Mouse (Mus musculus) liver, adult (tissue): ENCODE data around the gene Mau2.

Source experiments
- GATA4 ChIP-seq: IDR thresholded peaks from 2 replicates; pipeline ENCODE4 v1.6.1; 2014; ENCODE audit warnings: mild to moderate bottlenecking, low read length; ENCODE audit not compliant: insufficient replicate concordance

The Mau2 gene

DNA sequence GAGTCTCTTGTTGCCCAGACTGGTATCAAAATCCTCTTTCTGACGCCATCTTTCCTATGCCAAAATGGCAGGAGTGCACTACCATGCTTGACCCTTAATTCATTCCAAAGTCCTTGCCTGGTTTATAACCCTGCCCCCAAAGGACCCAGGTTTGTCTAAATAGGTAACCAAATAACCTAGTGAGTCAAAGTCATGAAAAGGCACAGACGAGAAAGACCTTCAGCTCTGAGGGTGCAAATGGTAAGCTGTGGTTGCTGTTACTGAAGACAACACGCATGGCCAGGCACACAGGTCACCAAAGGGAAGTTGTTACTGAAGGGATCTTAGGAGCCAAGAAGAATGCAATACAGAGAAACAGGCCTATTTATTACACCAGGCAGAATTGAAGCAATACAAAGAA lies 43.8 kb downstream of the Mau2 start:
- no peak for TF ChIP-seq GATA4

DNA sequence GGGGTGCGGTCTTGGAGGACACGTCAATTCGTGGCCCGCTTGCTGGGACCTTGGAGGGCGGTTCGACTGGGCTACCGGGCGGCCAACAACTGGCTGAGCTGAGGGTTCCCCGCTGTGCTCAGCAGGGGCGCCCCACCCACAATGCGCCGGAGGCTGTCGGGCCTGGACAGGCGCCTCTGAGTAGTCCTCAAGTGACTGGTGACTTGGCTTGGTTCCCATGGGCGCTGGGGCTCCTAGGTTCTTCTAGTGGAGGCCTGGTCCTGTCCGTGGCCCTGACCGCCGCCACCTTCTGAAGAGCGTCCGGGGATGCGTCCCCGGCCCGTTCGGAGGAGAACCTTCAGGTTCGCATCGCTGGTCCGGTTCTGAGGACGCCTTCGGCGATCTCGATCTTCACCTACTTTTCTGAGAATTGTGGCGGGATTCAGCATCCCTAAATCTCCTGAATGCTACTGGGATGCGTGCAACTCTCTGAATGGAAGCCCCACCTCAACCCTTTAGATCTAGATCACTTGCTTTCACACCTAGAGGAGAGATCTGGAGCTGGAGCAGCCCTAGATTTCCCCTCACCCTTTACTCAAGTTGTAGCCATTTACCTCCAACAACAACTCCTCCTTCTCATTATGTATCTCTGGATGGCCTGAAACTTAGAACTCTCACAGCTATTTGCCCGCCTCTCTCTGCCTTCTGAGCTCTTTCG lies 45.8 kb downstream of the Mau2 start:
- peak; percentile 1; the same call in 1 of the 2 replicates for TF ChIP-seq GATA4

DNA sequence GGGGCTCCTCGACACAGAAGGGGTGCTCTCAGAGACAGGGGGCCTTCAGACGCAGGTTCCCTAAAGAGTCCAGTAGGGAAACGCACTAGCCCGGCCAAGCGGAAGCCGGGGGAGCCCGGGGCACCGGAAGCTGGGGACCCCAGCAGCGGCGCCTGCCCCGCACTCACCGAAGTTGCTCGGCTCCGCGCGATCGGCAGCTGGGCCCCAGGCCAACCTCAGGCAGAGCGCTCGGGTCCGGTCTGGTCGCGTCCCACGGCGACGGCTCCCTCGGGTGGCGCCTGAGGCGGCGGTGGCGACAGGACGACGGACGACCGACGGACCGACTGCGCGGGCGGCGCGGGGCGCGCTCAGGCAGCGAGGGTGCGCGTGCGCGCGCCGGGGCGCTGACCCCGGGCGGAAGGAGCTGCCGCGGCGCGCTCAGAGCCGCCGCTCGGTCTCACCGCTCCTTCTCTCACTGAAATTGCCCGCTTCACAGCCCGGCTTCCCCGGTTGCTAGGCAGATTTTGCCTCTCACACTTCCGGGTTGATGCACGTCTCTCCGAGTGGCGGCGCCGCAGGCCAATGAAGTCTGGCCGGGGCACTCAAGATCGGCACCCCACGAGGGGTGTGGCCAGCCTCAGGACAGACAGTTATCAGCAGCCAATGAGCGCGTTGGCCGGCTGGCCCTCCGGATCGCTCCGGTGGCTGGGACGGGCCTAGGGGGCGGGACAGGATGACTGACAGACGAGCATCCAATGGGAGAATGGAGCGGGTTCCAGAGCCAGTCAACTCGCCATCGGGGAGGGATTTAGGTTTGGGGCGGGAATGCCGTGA lies 46.6 kb downstream of the Mau2 start, which contains the start of gene Gatad2a:
Gene Gatad2a, minus strand, starts transcription at position 609 of the 813 bp plus-strand sequence.
- TF ChIP-seq GATA4: peak; percentile 46; the same call in 1 of the 2 replicates

DNA sequence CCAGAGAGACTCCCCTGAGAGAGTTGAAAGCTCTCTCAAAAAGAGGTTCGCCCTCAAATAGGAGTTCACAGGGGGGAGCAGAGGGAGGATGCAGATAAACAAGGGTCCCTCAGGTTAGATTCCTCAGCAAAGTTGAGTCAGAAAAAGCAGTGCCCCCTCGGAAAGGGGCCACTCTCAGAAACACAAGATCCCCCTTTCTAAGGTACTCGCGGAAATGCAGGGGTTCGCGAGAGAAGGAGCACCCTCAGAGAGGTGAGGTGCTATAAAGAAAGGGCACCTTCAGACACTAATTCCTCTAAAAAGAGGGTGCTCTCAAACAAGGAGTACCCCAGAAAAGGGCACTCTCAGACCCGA lies 47.1 kb downstream of the Mau2 start:
- no peak for TF ChIP-seq GATA4

DNA sequence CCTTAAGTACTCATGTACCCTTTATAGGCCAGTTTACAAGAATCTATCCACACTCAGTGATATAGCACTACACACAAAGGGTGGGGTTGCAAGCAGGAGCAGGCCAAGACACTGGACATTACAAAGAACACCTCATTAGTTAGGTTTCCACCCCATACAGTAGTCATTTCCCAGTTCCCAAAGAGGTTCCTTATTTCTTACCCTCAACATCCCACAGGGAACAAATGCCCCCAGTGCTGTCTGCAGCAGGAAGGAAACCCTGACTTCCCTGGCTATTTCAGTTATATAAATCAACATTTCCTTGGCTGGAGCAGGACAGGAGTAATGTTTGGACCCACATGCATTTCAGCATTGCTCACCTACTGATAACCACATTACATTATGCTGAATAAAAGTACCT lies 54.8 kb downstream of the Mau2 start:
- no peak for TF ChIP-seq GATA4

DNA sequence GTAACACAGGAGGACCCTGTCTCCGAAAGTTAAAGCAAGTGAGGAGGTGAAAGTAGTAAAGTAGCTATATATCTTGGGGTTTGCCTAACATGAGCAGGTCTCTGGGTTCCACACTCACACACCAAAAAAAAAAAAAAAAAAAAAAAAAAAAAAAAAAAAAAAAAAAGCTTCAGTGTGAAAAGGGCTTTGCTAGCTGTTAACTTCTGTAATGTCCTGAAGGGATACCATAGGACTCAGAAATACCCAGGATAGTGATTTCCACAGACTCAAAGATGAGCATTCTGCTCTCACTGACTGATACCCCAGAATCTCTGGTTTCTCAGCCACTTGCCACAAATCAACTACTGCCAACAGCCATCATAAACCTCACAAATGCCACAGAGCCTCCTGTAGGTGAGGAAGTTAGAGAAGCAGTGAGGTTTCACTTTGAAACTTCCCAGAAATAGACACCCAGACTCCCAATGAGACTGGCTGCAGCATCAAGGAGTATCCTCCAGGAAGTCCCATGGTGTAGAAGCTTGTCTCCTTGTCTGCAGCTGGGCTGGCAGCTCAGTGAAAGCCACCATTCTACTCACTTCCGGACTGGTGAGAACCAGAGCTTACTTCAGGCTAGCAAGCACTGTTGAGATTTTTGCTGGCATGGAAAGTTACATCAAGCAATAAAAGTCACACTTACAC lies 57.5 kb downstream of the Mau2 start:
- no peak for TF ChIP-seq GATA4

DNA sequence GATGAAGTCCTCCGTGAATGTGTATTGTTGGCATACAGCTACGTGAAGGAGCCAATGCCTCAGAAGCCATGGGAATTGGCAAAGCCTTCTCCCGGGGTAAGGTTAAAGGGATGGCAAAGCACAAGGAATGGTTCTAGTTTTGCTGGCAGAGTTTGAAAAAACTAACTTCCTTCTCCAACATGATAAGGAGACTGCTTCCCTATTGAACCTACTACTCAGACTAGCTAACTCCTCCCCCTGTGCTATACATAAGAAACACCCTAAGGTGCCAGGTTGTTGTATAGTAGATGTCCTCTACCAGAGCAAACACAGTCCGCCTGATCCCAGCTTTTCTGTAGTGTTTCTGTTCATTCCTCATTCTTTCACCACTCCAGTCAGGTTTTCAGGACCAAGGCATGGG lies 64.1 kb downstream of the Mau2 start:
- no peak for TF ChIP-seq GATA4

DNA sequence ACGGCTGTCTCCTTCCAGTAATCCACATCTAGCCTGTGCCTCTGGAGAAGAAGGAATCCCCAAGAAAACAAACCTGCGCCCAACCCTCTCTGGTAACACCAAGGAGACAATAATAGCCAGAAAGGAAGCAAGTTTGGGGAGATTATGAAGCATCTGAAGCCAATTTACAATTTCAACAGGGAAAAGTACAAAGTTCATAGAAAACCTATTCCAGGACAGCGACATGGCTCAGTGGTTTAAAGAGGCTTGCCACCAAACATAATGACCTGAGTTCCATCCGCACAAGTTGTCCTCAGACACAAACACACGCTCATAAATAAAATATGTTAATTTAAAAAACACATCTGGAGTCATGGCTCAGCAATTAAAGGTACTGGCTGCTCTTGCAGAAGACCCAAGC lies 67.7 kb downstream of the Mau2 start:
- TF ChIP-seq GATA4: no peak

DNA sequence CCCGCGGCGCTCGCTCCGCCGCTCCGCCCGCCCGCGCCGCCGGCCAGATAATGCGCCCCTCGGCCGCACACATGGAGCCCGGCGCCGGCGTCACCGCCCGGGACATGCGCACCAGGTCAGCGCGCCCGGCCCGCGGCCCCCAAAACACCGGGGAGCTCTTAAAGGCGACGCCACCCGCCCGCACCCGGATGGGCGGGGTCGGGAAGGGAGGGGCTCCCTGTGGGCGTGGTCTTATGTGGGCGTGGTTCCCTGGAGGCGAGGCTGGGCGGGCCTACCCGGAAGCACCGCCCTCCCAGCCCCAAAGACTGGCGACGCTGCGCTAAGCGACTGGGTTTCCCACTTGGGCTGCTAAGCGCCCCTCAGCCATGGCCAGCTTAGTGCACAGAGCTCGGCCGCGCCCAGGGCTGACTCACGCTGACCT lies 68.3 kb downstream of the Mau2 start:
- TF ChIP-seq GATA4: no peak; the same call in 1 of the 2 replicates

DNA sequence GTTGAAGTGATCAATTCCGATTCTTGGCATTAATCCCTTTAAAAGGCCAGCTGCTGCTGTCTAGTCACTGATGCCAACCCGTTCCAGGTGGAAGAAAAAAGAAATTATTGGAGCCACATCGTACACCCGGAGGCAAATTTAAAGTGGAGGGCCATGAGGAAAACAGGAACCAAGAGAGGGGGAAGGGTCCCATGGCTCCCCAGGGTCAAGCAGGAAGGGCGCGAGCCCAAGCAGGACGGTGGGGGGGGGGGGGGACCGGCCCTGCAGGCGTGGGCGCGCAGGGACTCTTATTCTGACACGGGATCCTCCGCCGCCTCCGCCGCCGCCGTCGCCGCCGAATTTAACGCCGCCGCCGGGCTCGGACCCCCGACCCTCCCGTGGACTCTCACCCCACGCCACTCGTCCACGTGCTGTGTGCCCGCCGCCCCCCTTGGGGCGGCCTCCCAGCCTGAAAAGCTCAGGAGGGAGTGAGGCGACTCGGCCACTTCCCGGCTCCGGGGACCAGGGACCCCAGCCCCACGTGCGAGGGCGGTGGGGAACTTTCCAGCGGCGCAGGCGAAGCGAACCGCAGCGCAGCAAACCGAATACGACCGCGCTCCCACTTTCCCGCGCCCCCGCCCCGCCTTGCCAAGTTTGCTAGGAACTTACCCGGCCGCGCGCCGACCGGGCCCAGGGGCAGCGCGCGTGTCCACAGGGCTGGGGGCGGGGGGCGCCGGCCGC lies 68.9 kb downstream of the Mau2 start:
- TF ChIP-seq GATA4: no peak

DNA sequence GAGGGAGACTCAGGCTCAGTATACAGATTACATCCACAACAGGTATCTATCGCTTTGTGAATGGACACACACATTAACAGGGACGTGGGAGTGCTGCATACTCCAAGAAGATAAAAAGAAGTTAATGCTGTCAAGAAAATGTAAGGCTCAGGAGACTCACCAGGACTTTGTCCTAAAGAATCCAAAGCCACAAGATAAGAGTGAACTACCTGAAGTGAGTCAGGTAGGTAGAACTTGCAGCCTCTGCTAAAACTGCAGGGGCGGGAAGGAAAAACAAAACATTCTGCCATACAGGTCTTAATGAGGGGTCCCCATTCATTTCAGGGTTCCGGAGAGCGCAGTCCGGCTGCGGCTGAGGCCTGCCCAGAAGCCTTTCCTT lies 69.5 kb downstream of the Mau2 start:
- TF ChIP-seq GATA4: no peak

DNA sequence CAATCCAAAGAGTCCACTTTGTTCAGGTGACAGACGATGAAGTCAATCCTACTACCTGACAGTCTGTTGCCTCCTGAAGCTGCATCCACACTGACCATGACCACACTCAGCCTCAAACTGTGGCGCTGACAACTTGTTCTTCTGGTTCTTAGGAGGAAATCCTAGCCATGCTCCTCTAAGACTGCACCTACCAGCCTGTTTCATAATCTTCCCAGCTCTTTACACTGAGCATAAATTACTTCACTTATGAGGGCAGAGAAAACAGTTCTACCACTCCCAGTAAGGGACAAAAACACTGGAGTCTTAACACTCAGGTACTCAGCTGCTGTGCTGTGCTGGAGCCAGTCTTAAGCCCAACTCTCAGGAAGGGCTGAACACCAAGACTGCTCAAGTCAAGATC lies 71.7 kb downstream of the Mau2 start:
- no peak for TF ChIP-seq GATA4

DNA sequence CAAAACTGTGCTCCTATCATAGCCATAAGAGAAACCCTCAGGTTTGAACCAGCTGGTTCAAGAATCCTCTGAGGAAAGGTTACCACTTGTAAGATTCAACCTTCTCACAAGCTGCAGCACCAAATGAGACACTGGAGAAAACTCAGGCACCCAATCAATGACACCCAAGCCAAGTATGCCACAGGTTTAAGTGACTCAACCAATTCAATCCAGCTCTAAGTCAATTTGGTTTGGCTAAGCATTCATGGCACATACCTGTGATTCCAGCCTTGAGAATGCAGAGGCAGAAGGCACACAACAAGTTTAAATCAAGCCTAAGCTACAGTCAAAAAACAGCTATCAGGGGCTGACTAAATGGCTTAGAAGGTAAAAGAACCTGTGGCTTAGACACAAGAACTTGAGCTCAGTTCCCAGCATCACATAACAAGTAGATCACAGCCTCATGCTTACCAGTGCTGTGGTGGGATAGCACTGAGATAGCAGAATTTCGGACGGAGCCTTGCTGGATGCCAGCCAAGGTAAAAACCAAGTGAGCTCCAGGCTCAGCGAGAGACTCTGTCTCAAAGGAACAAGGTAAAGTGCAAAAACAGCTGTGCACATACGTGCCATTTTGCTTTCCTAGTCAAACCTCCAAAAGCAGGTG lies 75.1 kb downstream of the Mau2 start:
- no peak for TF ChIP-seq GATA4
